Mouse (Mus musculus) CH12.LX (cell line): Measurements from ENCODE around the gene Dtnbp1.

ENCODE experiments used
- BHLHE40 ChIP-seq: IDR thresholded peaks from 2 replicates; pipeline ENCODE4 v1.6.1; 2011; ENCODE audit warnings: mild to moderate bottlenecking, low read depth, low read length, improper control_type of control experiment
- CTCF ChIP-seq, 2 experiments: IDR thresholded peaks in 1 of 2; conservative IDR thresholded peaks in 1 of 2; 2 replicates each; pipeline ENCODE4 v1.5.1; 2011 to 2012; ENCODE audit warnings: low read depth in 2 of 2, low read length in 2 of 2, improper control_type of control experiment in 1 of 2, inconsistent platforms in 1 of 2, mild to moderate bottlenecking in 1 of 2, moderate library complexity in 1 of 2
- EP300 ChIP-seq: IDR thresholded peaks from 2 replicates; pipeline ENCODE4 v1.6.1; 2011; ENCODE audit warnings: low read length, improper control_type of control experiment
- MAX ChIP-seq: IDR thresholded peaks from 2 replicates; pipeline ENCODE4 v1.6.1; 2011; ENCODE audit warnings: low read length, improper control_type of control experiment
- MAZ ChIP-seq: IDR thresholded peaks from 2 replicates; pipeline ENCODE4 v1.6.1; 2012; ENCODE audit warnings: low read depth, mild to moderate bottlenecking, inconsistent platforms, low read length, improper control_type of control experiment, moderate library complexity
- MEF2A ChIP-seq: IDR thresholded peaks from 2 replicates; pipeline ENCODE4 v1.6.1; 2014; ENCODE audit warnings: low read depth, mild to moderate bottlenecking, inconsistent platforms, low read length, improper control_type of control experiment, borderline replicate concordance
- MYC ChIP-seq: IDR thresholded peaks from 2 replicates; pipeline ENCODE4 v1.6.1; 2011; ENCODE audit warnings: low read depth, mild to moderate bottlenecking, improper control_type of control experiment, low read length
- NELFE ChIP-seq: IDR thresholded peaks from 2 replicates; pipeline ENCODE4 v1.6.1; 2011; ENCODE audit warnings: low read depth, low read length, improper control_type of control experiment
- PAX5 ChIP-seq: IDR thresholded peaks from 2 replicates; pipeline ENCODE4 v1.6.1; 2012; ENCODE audit warnings: low read length, inconsistent platforms, mixed read lengths
- UBTF ChIP-seq: IDR thresholded peaks from 2 replicates; pipeline ENCODE4 v1.6.1; 2012; ENCODE audit warnings: low read depth, mild to moderate bottlenecking, inconsistent platforms, low read length, improper control_type of control experiment, moderate library complexity
- ZC3H11A ChIP-seq: IDR thresholded peaks from 2 replicates; pipeline ENCODE4 v1.6.1; 2012; ENCODE audit warnings: low read depth, mild to moderate bottlenecking, inconsistent platforms, low read length, improper control_type of control experiment

DNA sequence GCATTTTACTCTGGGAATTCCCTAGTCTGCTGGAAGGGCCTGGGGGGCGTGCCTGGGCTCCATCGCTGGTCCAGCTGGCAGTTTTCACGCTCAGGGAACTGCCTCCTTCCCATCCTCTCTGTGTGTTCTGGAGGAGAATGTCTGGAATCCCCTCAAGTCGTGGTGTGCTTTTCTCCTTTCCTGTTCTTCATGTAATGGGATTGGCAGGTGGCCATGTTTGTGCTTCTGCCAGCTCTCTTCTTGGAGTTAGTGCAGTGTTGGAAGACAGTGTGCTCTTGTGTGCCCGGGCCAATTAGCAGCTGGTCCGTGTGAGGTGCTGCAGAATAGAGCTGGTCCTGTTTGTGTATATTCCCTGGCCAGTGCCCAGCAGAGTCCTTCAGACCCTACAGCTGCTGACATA, 94.2 kb downstream of the Dtnbp1 start:
- TF ChIP-seq MAX (no peak), UBTF (no peak), CTCF (conservative IDR thresholded peaks at IDR 0.05 in 1 of 2, IDR thresholded peaks at IDR 0.05 in 1 of 2; ENCODE audit: low read depth in 2 of 2, low read length in 2 of 2) (no peak), EP300 (no peak), MYC (no peak), BHLHE40 (no peak), MEF2A (no peak), PAX5 (no peak), MAZ (no peak), NELFE (no peak), ZC3H11A (no peak)
